8 mouse cellular contexts compared by ENCODE assay signal in genomic region chr19:34526941-34527682, GRCm38 (mm10). TPM values are rescaled to one million over a fixed set of nuclear protein-coding genes. Genes with fewer than 3 reads are reported as not detected.
DNase-seq lines count a peak whose midpoint lies in the region; ATAC-seq lines count a peak whose summit lies in the region.

Gene Lipa (minus strand): TSS chr19:34527474.

- DNase-seq in CD8-positive naive resting alpha-beta T cell, adult 2 months (ENCODE audit: low read depth in 2 of 2, low spot score in 2 of 2): peak; percentile 78 to 82
- peak; percentile 86 for DNase-seq in c-Kit-positive CD71-positive TER-119-negative erythroid progenitor cells, embryonic 14.5 days (ENCODE audit: low read depth)
- DNase-seq in forebrain, embryonic 11.5 days (ENCODE audit: low spot score): peak; percentile 92
- peak; percentile 98 for DNase-seq in kidney, postnatal 36 days
- peak; percentile 93 for DNase-seq in telencephalon, adult 2 months (ENCODE audit: low read depth, low spot score)

- no peaks in the 10 kb centered on the region for H3K27me3 ChIP-seq in forebrain, embryonic 11.5 days (ENCODE audit: control insufficient read depth, insufficient read depth, low read length)
- no peaks in the 10 kb centered on the region for H3K27me3 ChIP-seq in heart, embryonic 16.5 days (ENCODE audit: control insufficient read depth, insufficient read depth, low read length)
- no peaks in the 10 kb centered on the region for H3K27me3 ChIP-seq in liver, embryonic 15.5 days
- no peaks in the 10 kb centered on the region for H3K27me3 ChIP-seq in neural tube, embryonic 12.5 days (replicated peaks)

- H3K9me3 ChIP-seq in forebrain, embryonic 11.5 days (ENCODE audit: control insufficient read depth, low read length): no peaks in the 10 kb centered on the region
- no peaks in the 10 kb centered on the region for H3K9me3 ChIP-seq in heart, embryonic 16.5 days (replicated peaks; ENCODE audit: control insufficient read depth, low read length)
- H3K9me3 ChIP-seq in liver, embryonic 15.5 days (replicated peaks): no peaks in the 10 kb centered on the region
- no peaks in the 10 kb centered on the region for H3K9me3 ChIP-seq in neural tube, embryonic 12.5 days

- peak within 1 kb of the TSS; percentile 60 for H3K4me3 ChIP-seq in forebrain, embryonic 11.5 days (ENCODE audit: low read depth, low read length)
- peak within 1 kb of the TSS; percentile 87 for H3K4me3 ChIP-seq in heart, embryonic 16.5 days (ENCODE audit: low read length)
- H3K4me3 ChIP-seq in liver, embryonic 15.5 days (replicated peaks): peak within 1 kb of the TSS; percentile 67
- H3K4me3 ChIP-seq in neural tube, embryonic 12.5 days: peak within 1 kb of the TSS; percentile 59

- H3K9ac ChIP-seq in forebrain, embryonic 11.5 days (ENCODE audit: low read length): peak within 1 kb of the TSS; percentile 58
- peak within 1 kb of the TSS; percentile 81 for H3K9ac ChIP-seq in heart, embryonic 16.5 days (ENCODE audit: low read length)
- H3K9ac ChIP-seq in liver, embryonic 15.5 days: peak within 1 kb of the TSS; percentile 59
- peak within 1 kb of the TSS; percentile 61; the same call in 1 of the 2 replicates for H3K9ac ChIP-seq in neural tube, embryonic 12.5 days

- no peak within 1 kb of the TSS for H3K27ac ChIP-seq in forebrain, embryonic 11.5 days (ENCODE audit: low read depth, low read length)
- H3K27ac ChIP-seq in heart, embryonic 16.5 days (ENCODE audit: low read length): peak within 1 kb of the TSS; percentile 74
- H3K27ac ChIP-seq in liver, embryonic 15.5 days (replicated peaks): peak within 1 kb of the TSS; percentile 60
- H3K27ac ChIP-seq in neural tube, embryonic 12.5 days: no peak within 1 kb of the TSS

- H3K4me2 ChIP-seq in forebrain, embryonic 11.5 days (ENCODE audit: low read depth, low read length, severe bottlenecking): peak within 1 kb of the TSS; percentile 61
- H3K4me2 ChIP-seq in heart, embryonic 16.5 days (ENCODE audit: low read depth, low read length): peak within 1 kb of the TSS; percentile 90
- peak within 1 kb of the TSS; percentile 91 for H3K4me2 ChIP-seq in liver, embryonic 15.5 days
- peak within 1 kb of the TSS; percentile 86 for H3K4me2 ChIP-seq in neural tube, embryonic 12.5 days (replicated peaks)

- under 1% methylated on average over 29 of the region's 29 CpGs for WGBS in forebrain, embryonic 11.5 days
- under 1% methylated on average over 29 of the region's 29 CpGs for WGBS in heart, embryonic 16.5 days
- under 1% methylated on average over 29 of the region's 29 CpGs for WGBS in liver, embryonic 15.5 days (ENCODE audit: insufficient replicate concordance)
- WGBS in neural tube, embryonic 12.5 days: under 1% methylated on average over 29 of the region's 29 CpGs

- no peaks in the 10 kb centered on the region for H3K36me3 ChIP-seq in forebrain, embryonic 11.5 days (ENCODE audit: control insufficient read depth, insufficient read depth, low read length)
- H3K36me3 ChIP-seq in heart, embryonic 16.5 days (ENCODE audit: control insufficient read depth, insufficient read depth): no peaks in the 10 kb centered on the region
- 0 out of 2 replicates have a peak, but pooled peaks cover 4% of the 10 kb centered on the region for H3K36me3 ChIP-seq in liver, embryonic 15.5 days (replicated peaks)
- no peaks in the 10 kb centered on the region for H3K36me3 ChIP-seq in neural tube, embryonic 12.5 days

- peak; percentile 100 for ATAC-seq in forebrain, embryonic 11.5 days (replicated peaks; ENCODE audit: low FRiP score)
- ATAC-seq in heart, embryonic 16.5 days (replicated peaks; ENCODE audit: extremely low read depth, insufficient read depth, low FRiP score): peak; percentile 99
- ATAC-seq in liver, embryonic 15.5 days (ENCODE audit: insufficient read depth): peak; percentile 100
- peak; percentile 100 for ATAC-seq in neural tube, embryonic 12.5 days (ENCODE audit: low FRiP score, low read depth)

- H3K4me1 ChIP-seq in forebrain, embryonic 11.5 days (replicated peaks; ENCODE audit: control insufficient read depth, insufficient read depth, low read length): peaks cover 2% of the 10 kb centered on the region; the same call in 1 of the 2 replicates
- peaks cover 5% of the 10 kb centered on the region; the same call in 1 of the 2 replicates for H3K4me1 ChIP-seq in heart, embryonic 16.5 days (ENCODE audit: control insufficient read depth, insufficient read depth, low read length)
- H3K4me1 ChIP-seq in liver, embryonic 15.5 days (replicated peaks): peaks cover 16% of the 10 kb centered on the region
- H3K4me1 ChIP-seq in neural tube, embryonic 12.5 days: no peaks in the 10 kb centered on the region; the same call in 1 of the 2 replicates

RNA-seq across cellular contexts. Expression of gene Lipa, which starts in this region (rescaled TPM):
- polyA plus RNA-seq in forebrain, embryonic 11.5 days (2014; fragmentation: Nextera tagmentation; extraction: Ambion mirVana): 20.9 and 21.5 TPM in 2 replicates
- 28.9 and 32.0 TPM in 2 replicates for polyA plus RNA-seq in heart, embryonic 16.5 days (2015; fragmentation: Nextera tagmentation; extraction: Ambion mirVana)
- polyA plus RNA-seq in liver, embryonic 15.5 days (2015; fragmentation: Nextera tagmentation; extraction: Ambion mirVana): 49.1 and 49.8 TPM in 2 replicates
- 23.1 and 23.9 TPM in 2 replicates for polyA plus RNA-seq in neural tube, embryonic 12.5 days (2016; fragmentation: Nextera tagmentation; extraction: Ambion mirVana)

Comparison
In these comparisons a context has a peak if more than half of its experiments do, and no peak if none do; other contexts are left out.
1. H3K27ac ChIP-seq: peak in heart, embryonic 16.5 days (single experiment) and liver, embryonic 15.5 days (single experiment); none in forebrain, embryonic 11.5 days (single experiment) and neural tube, embryonic 12.5 days (single experiment).
2. Peak in every context shown above with its lines, with median percentiles within 50 percentile points of each other: DNase-seq, ATAC-seq, H3K4me2 ChIP-seq, H3K4me3 ChIP-seq and H3K9ac ChIP-seq.